Mouse (Mus musculus) megakaryocyte progenitor cell, adult 5-6 weeks (primary cell): ENCODE results near the gene Gbx2. TPM values are rescaled to one million over a fixed set of nuclear protein-coding genes. Genes with fewer than 3 reads are reported as not detected.
A peak's percentile ranks its signal among the peaks of the same experiment; 100 is the strongest.

ENCODE experiments used
- ATAC-seq: replicated peaks from 2 replicates; pipeline ENCODE4 v1.8.0; 2016; ENCODE audit warnings: mild to moderate bottlenecking, moderate TSS enrichment, inconsistent platforms; ENCODE audit not compliant: poor library complexity
- total RNA-seq, 2 experiments: library from RNA; stranded (forward) in 1 of 2; stranded (reverse) in 1 of 2; fragments of 157-497, 149-512 nt in 1 of 2; fragments of 200-1000 nt in 1 of 2; gene quantifications; 2 replicates each; pipeline versions ENCODE4 v1.2.3 to v1.2.4; 2015 to 2017

Gbx2 gene
- total RNA-seq, 2 experiments from 2014 or later, result 0.12 to 1.0 TPM

GRCm38 (mm10) chr1:89913611-89914010 lies 17.4 kb downstream of the Gbx2 start:
- ATAC-seq, result peak; percentile 42; the same call in 1 of the 2 replicates

- no peak for ATAC-seq
These were observed 18.6 kb downstream of the Gbx2 start for GRCm38 (mm10) chr1:89912392-89912791.

GRCm38 (mm10) chr1:89909796-89910195 lies 21.2 kb downstream of the Gbx2 start:
- no peak for ATAC-seq

GRCm38 (mm10) chr1:89902641-89903040 lies 28.3 kb downstream of the Gbx2 start:
- ATAC-seq, result no peak

GRCm38 (mm10) chr1:89902236-89902635 lies 28.7 kb downstream of the Gbx2 start:
- peak; percentile 96 for ATAC-seq

GRCm38 (mm10) chr1:89901381-89901780 lies 29.6 kb downstream of the Gbx2 start:
- peak; percentile 47 for ATAC-seq

GRCm38 (mm10) chr1:89899761-89900445 lies 31.1 kb downstream of the Gbx2 start:
- no peak for ATAC-seq

GRCm38 (mm10) chr1:89899036-89899435 lies 31.9 kb downstream of the Gbx2 start:
- peak; percentile 35 for ATAC-seq

GRCm38 (mm10) chr1:89895801-89896200 lies 35.2 kb downstream of the Gbx2 start:
- ATAC-seq, result no peak

GRCm38 (mm10) chr1:89892281-89892680 lies 38.7 kb downstream of the Gbx2 start:
- ATAC-seq, result no peak

- ATAC-seq, result peak; percentile 42
These were observed 39.6 kb downstream of the Gbx2 start for GRCm38 (mm10) chr1:89891400-89891799.

- ATAC-seq, result no peak
These were observed 45.3 kb downstream of the Gbx2 start for GRCm38 (mm10) chr1:89885696-89886095.

- ATAC-seq, result no peak
These were observed 46.6 kb downstream of the Gbx2 start for GRCm38 (mm10) chr1:89884335-89884734.

GRCm38 (mm10) chr1:89880834-89881233 lies 50.1 kb downstream of the Gbx2 start:
- no peak for ATAC-seq

- no peak for ATAC-seq
These were observed 50.8 kb downstream of the Gbx2 start for GRCm38 (mm10) chr1:89880193-89880592.

GRCm38 (mm10) chr1:89878496-89878895 lies 52.5 kb downstream of the Gbx2 start:
- ATAC-seq, result no peak

Other genes starting within 250 kb of the Gbx2 start
- gene Asb18, start 83.5 kb upstream of the Gbx2 start, total RNA-seq (2015), result not detected in 2 replicates
- not detected in 2 replicates for gene Asb18, start 83.5 kb upstream of the Gbx2 start, total RNA-seq (2017)
- gene Iqca, start 222.2 kb upstream of the Gbx2 start, total RNA-seq (2015), result not detected in 2 replicates
- not detected in 2 replicates for gene Iqca, start 222.2 kb upstream of the Gbx2 start, total RNA-seq (2017)